Mouse (Mus musculus) erythroblast, embryonic 14.5 days (primary cell): ENCODE measurements at regions not wholly inside any gene's neighbourhood (a gene's known extent, or its start where the extent isn't known, plus 50 kb on each side); places are given as distances from the start of the nearest gene placed in this dataset.

ENCODE experiments used
- H3K27me3 ChIP-seq: 2 replicates; pipeline ENCODE4 v1.6.1; 2012; ENCODE audit warnings: inconsistent platforms; ENCODE audit not compliant: control insufficient read depth
- H3K36me3 ChIP-seq: 2 replicates; pipeline ENCODE4 v1.6.1; 2012; ENCODE audit warnings: mild to moderate bottlenecking, inconsistent platforms; ENCODE audit not compliant: control insufficient read depth
- H3K4me1 ChIP-seq: 2 replicates; pipeline ENCODE4 v1.6.1; 2012; ENCODE audit warnings: inconsistent platforms; ENCODE audit not compliant: control insufficient read depth
- H3K4me3 ChIP-seq: replicated peaks from 2 replicates; pipeline ENCODE3; 2012; ENCODE audit warnings: moderate library complexity, mild to moderate bottlenecking, inconsistent platforms
- H3K9me3 ChIP-seq: 2 replicates; pipeline ENCODE4 v1.6.1; 2012; ENCODE audit warnings: low read length, inconsistent platforms, mixed read lengths; ENCODE audit not compliant: control insufficient read depth
- GATA1 ChIP-seq: IDR thresholded peaks from 2 replicates; pipeline ENCODE4 v1.6.1; 2012; ENCODE audit warnings: low read length, inconsistent platforms, mixed read lengths
- TAL1 ChIP-seq: IDR thresholded peaks from 3 replicates; pipeline ENCODE4 v1.6.1; 2012; ENCODE audit warnings: low read length, inconsistent platforms, mixed read lengths

DNA sequence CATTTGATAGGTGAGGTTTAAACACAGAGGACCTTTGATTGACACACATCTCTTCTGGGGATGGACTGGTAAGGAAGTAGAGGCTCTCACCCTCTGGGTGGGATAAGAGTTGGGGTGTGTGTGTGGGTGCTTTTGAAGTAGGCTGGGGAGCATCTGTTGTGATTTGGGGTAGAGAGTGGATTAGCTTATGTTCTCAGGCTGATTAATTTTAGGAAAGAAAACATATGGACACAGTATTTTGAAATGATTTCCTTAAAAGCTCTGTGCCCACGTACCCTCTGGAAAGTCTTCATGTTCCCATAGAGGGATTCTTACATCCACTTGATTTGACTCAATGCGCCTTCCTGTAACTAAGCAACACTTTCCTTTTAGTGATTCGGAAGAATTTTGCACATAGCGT, 89.4 kb downstream of the Zfp281 start:
- Histone ChIP-seq H3K4me3 (no peak overlapping the region), H3K9me3 (no peaks in the 10 kb centered on the region), H3K4me1 (no peaks in the 10 kb centered on the region), H3K36me3 (no peaks in the 10 kb centered on the region), H3K27me3 (no peaks in the 10 kb centered on the region)
- no peak for TF ChIP-seq GATA1
- no peak for TF ChIP-seq TAL1

DNA sequence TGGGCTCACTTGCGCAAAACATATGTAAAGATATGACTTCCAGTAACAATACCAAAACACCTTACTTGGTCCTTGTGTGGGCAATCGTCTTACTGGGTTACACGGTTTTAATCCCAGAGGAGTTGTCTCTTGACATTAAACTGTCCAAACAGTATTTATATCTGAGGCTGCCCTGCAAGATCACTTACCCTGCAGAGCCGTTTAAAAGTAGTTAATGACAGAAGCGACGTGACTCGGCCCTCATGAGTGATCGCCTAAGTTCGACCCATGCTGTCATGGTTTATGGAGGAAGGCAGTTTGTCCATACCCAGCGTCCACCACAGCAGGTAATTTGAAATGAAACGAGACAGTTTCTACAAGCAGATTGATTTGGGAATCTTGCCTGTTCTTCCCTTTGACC, 90.3 kb downstream of the Zfp281 start:
- no peaks in the 10 kb centered on the region for H3K4me1 ChIP-seq
- H3K27me3 ChIP-seq = no peaks in the 10 kb centered on the region
- H3K36me3 ChIP-seq = no peaks in the 10 kb centered on the region
- no peak overlapping the region for H3K4me3 ChIP-seq
- H3K9me3 ChIP-seq = no peaks in the 10 kb centered on the region
- TF ChIP-seq GATA1 = no peak
- TF ChIP-seq TAL1 = no peak

DNA sequence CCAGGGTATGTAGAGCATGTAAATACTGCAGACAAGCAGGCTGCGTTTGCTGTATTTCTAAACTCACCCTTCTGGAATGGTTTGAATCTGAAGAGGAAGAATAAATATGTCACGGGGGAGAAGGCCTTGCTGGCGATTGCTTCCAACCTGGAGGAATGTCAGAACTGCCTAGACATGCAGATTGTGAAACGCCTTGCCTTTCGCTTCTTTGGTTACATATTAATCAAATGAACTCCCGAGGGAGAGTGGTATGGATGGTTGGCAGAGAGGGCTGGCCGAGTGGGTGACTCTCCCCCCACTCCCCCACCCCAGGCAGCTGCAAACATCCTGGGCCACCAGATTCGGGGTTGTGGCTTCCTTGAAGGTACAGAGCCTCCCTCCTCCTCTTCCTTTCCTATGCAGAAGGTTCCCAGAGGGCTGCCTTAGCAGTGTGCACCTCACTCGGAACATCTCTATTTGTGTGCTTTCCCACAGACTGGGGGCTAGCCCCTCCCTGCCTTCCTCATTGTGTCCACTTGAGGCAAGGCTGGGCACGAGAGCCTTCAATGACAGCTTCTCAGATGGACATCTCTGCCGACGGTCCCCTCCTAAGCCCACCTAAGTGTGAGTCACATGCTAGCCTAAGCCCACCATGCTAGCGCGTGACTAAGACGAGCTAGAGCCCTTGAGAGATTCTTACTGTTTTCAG, 93.3 kb downstream of the Zfp281 start:
- H3K4me1 ChIP-seq = no peaks in the 10 kb centered on the region
- H3K36me3 ChIP-seq = no peaks in the 10 kb centered on the region
- H3K9me3 ChIP-seq = no peaks in the 10 kb centered on the region
- H3K27me3 ChIP-seq = no peaks in the 10 kb centered on the region
- TF ChIP-seq GATA1 = no peak
- no peak for TF ChIP-seq TAL1
- H3K4me3 ChIP-seq = no peak overlapping the region

DNA sequence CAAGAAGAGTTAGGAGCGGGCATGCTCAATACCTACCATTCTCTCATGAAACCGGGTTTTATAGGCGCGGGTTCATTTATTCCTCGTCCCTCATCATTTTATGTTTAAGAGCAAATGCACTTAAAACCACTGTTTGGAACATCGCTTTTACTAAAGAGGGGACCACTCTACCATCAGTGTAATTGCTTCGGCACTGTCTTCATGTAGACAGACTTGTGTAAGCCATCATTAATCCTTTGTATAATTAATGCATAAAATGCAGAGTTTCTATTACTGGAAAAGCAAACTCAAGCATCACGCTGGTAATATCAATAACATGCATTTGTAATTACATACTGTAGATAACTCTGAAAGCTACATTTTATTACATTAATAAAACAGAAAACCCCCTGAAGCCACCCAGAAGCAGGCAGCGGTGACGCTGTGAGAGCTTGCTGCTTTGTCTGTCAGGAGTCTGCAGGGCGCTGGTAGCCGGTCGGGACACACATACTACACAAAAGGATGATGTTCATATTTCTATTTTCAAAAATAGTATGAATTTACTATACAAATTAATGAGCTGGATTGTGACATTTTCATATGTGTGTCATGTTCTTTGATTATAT, 99.2 kb downstream of the Zfp281 start:
- TF ChIP-seq GATA1 = no peak
- no peak for TF ChIP-seq TAL1
- no peaks in the 10 kb centered on the region for H3K27me3 ChIP-seq
- H3K36me3 ChIP-seq = no peaks in the 10 kb centered on the region
- H3K4me1 ChIP-seq = no peaks in the 10 kb centered on the region
- no peak overlapping the region for H3K4me3 ChIP-seq
- no peaks in the 10 kb centered on the region for H3K9me3 ChIP-seq

DNA sequence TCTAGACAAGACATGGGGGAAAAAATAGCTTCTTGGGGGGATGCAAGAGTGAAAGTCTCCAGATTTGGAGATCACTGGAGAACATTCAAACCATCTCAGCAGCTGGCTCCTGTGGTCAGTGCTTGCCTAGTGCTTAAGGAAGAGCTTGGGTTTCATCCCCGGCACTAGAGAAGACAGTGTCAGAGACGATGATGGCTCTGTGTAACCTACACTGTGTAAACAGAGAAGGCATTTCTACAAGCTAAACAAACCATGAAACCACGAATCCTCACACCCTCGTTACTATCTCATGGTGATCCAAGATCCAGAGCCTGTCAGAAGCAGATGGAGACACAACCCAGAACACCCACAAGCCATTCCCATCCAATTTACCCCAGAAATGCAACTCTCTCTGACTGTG, 100.5 kb downstream of the Zfp281 start:
- TF ChIP-seq TAL1 (no peak), GATA1 (no peak)
- no peaks in the 10 kb centered on the region for H3K27me3 ChIP-seq

DNA sequence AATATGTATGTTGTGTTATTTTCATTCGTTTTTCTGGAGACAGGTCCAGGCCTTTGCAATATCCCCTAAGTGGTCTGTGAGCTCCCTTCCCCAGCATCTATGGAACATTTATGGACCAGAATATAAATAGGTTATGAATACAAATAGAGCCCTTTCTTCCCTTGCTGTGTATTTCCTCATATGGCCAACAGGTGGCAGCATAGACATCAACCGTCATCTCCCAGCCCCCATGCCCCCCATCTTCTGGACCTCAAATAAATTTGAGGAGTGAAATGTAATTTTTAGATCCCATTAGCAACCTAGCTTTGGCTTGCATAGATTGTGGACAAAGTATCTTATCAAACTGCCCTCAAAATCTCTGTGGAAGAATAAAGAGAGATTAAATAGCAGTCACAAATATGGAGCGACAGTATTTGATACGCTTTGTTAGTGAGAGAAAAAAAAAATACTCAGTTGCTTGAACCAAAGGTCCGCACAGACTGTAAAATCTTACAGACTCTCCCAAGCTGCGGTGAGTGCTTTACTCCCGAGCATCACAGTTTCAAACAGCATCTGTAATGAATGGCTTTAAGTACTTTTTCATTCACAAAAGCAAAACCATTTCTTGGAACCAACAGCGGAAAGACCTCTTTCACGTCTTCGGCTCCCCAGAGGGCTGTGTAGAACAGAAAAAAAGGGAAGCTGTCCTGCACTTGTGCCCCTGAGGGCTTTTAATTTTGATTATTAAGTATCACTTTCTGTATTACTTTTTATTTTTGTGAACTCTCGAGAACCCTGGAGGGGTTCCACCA, 101.6 kb downstream of the Zfp281 start:
- TF ChIP-seq TAL1 (no peak), GATA1 (no peak)
- Histone ChIP-seq H3K4me1 (no peaks in the 10 kb centered on the region), H3K36me3 (no peaks in the 10 kb centered on the region), H3K4me3 (no peak overlapping the region), H3K9me3 (no peaks in the 10 kb centered on the region), H3K27me3 (no peaks in the 10 kb centered on the region)

More for the DNA sequence above, 100.5 kb downstream of the Zfp281 start:
- Histone ChIP-seq H3K4me3 (no peak overlapping the region), H3K36me3 (no peaks in the 10 kb centered on the region), H3K9me3 (no peaks in the 10 kb centered on the region), H3K4me1 (no peaks in the 10 kb centered on the region)

DNA sequence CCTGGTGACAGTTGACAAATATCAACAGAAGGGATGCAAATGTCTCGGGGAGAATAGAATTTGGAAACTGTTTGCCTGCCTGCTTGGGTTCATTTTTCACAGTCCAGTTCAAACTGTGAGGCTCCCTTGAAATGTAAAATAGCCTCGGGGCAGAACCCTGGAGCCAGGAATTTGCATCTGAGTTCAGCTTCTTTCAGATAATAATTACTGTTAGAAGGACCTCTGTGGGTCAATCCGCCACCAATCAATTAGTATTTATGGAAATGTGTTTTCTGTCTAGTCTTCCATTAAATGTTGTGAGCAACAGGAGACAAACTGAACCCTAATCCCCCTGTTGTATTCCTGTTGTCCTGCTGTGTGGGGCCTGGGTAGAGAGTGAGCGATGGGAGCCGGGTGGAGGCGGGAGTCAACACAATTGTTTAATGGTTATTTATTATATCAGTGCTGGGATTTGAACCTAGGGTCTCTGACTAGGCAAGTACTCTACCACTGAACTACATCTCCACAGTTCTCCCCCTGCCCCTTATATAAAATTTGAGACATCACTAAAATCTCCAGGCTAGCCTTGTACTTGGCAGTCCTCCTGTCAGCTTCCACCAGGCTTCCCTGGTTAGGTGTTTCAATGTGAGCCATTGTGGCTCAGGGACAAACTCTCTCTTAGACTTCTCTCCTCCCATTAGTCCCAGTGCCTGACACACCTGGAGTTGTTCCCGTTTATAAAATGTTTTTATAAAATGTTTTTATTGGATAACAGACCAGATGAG, 103.3 kb downstream of the Zfp281 start:
- no peaks in the 10 kb centered on the region for H3K9me3 ChIP-seq
- no peaks in the 10 kb centered on the region for H3K36me3 ChIP-seq
- no peaks in the 10 kb centered on the region for H3K27me3 ChIP-seq
- TF ChIP-seq TAL1 = no peak
- TF ChIP-seq GATA1 = no peak
- H3K4me1 ChIP-seq = no peaks in the 10 kb centered on the region
- no peak overlapping the region for H3K4me3 ChIP-seq

DNA sequence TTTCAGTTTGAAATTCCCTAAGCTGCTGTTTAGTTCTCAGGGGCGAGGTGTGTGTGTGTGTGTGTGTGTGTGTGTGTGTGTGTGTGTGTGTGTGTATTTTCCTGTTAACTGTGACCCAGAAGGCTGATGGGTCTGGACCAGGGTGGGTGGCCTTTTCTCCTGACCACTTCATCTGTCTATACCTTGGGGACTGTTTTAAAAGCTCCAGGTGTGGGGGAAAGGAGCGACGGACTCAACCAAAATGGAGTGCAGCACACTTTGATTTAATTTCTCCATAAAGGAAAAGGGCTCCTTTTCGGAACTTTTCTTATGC, 103.9 kb downstream of the Zfp281 start:
- H3K27me3 ChIP-seq = no peaks in the 10 kb centered on the region
- TF ChIP-seq TAL1 = no peak
- TF ChIP-seq GATA1 = no peak
- H3K4me3 ChIP-seq = no peak overlapping the region
- no peaks in the 10 kb centered on the region for H3K4me1 ChIP-seq
- H3K36me3 ChIP-seq = no peaks in the 10 kb centered on the region
- no peaks in the 10 kb centered on the region for H3K9me3 ChIP-seq

DNA sequence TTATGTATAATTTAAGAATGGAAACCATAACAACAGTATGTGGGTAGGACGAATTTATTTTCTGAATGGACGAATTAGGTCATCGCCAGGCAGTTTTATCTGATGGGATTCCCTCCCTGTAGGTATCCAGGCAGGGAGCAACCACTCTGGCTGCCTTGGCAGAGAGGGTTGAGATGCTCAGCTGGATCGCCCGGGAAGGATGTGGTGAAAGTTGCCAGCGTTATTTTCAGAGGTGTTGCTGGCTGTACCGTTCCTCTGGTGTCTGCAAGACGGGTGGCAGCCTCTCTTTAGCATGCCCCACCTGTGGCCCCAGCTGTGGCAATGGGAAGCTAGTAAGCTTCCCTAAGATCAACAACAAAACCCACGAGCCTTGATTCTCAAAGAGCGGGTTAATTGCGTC, 105.9 kb downstream of the Zfp281 start:
- TF ChIP-seq GATA1 = no peak
- TF ChIP-seq TAL1 = no peak
- H3K4me1 ChIP-seq = no peaks in the 10 kb centered on the region
- H3K9me3 ChIP-seq = no peaks in the 10 kb centered on the region
- no peak overlapping the region for H3K4me3 ChIP-seq
- no peaks in the 10 kb centered on the region for H3K27me3 ChIP-seq
- H3K36me3 ChIP-seq = no peaks in the 10 kb centered on the region
